Mouse (Mus musculus): Measurements from ENCODE around the gene Ccr6. TPM values are rescaled to one million over a fixed set of nuclear protein-coding genes. Genes with fewer than 3 reads are reported as not detected.

Ccr6 gene
- total RNA-seq, 2 experiments from 2014 or later, result not detected

DNA sequence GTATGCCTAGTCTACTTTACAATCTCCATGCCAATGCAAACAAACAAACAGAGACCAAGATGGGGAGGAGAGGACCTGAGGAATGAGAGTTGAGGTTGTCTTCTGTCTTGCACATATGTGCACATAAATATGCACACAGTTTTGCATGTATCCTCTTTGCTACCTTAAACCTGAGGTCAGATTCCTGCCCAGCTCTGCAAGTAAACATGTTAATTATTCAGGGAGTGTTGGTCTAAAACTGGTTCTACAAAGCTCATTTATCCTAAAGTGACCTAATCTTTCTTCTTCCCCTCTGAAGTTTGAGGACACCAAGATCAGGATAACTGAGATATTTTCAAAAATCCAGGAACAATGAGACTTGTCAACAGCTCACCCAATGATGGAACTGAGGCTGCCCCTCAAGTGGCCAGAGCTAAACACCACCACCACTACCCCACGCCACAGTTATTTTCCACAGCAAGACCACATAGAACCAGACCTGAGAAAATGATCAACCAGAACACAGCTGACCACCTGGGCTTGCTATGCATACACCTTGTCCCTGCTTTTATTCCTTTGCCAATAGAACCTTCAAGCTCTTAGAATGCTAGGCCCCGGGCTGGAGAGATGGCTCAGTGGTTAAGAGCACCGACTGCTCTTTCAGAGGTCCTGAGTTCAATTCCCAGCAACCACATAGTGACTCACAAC, 54.3 kb downstream of the Ccr6 start:
- no peak for TF ChIP-seq CTCF (IDR thresholded peaks at IDR 0.05)
- no peak for DNase-seq (ENCODE audit: extremely low spot score in 1 of 2, low spot score in 2 of 2)
- intact Hi-C loops (cut with DNase I), result no loop called here
- H3K27ac ChIP-seq, result no peak overlapping the region
- H3K4me3 ChIP-seq, result no peak overlapping the region

- Histone ChIP-seq H3K4me3 (no peak overlapping the region), H3K27ac (no peak overlapping the region)
- TF ChIP-seq CTCF (IDR thresholded peaks at IDR 0.05), result no peak
- DNase-seq (ENCODE audit: extremely low spot score in 1 of 2, low spot score in 2 of 2), result no peak
- intact Hi-C loops (cut with DNase I), result no loop called here
Observed at GRCm38 (mm10) chr17:8290736-8291135, 54.9 kb downstream of the Ccr6 start.

GRCm38 (mm10) chr17:8295825-8296224, 60.0 kb downstream of the Ccr6 start:
- intact Hi-C loops (cut with DNase I), result no loop called here
- TF ChIP-seq CTCF (IDR thresholded peaks at IDR 0.05), result peak; percentile 37
- H3K27ac ChIP-seq, result no peak overlapping the region
- no peak overlapping the region for H3K4me3 ChIP-seq
- no peak for DNase-seq (ENCODE audit: extremely low spot score in 1 of 2, low spot score in 2 of 2)

- TF ChIP-seq CTCF (IDR thresholded peaks at IDR 0.05), result no peak
- intact Hi-C loops (cut with DNase I), result no loop called here
- Histone ChIP-seq H3K4me3 (no peak overlapping the region), H3K27ac (no peak overlapping the region)
- no peak for DNase-seq (ENCODE audit: extremely low spot score in 1 of 2, low spot score in 2 of 2)
Observed at GRCm38 (mm10) chr17:8296313-8296844, 60.5 kb downstream of the Ccr6 start.

- TF ChIP-seq CTCF (IDR thresholded peaks at IDR 0.05), result no peak
- no peak for DNase-seq (ENCODE audit: extremely low spot score in 1 of 2, low spot score in 2 of 2)
- intact Hi-C loops (cut with DNase I), result no loop called here
- Histone ChIP-seq H3K27ac (no peak overlapping the region), H3K4me3 (no peak overlapping the region)
Observed at GRCm38 (mm10) chr17:8297746-8298145, 61.9 kb downstream of the Ccr6 start.

GRCm38 (mm10) chr17:8298281-8298680, 62.4 kb downstream of the Ccr6 start:
- H3K27ac ChIP-seq, result 0 out of 2 replicates have a peak overlapping the region, but pooled peaks have one; percentile 3
- DNase-seq (ENCODE audit: extremely low spot score in 1 of 2, low spot score in 2 of 2), result no peak
- no peak for TF ChIP-seq CTCF (IDR thresholded peaks at IDR 0.05)
- intact Hi-C loops (cut with DNase I), result no loop called here
- no peak overlapping the region for H3K4me3 ChIP-seq

DNA sequence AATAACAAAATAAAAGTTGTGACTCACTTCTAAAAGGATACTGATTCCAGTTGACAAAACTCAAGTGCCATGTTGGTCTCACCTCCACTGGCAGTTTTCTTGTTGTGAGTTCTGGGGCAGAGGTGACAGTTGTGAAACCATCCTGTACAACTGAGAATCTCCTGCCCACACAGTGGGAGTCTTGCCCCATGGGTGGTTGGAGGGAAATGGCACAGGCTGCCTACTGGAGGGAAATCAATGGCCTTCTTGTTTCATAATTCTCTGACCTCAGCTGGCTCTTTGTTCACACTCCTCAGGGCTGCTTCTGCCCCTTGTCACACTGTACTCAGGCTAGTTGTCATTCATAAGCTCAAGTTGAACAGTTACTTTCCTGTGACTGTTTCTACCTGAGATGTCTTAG, 63.7 kb downstream of the Ccr6 start:
- H3K27ac ChIP-seq, result peak overlapping the region; percentile 3; the same call in 1 of the 2 replicates
- H3K4me3 ChIP-seq, result no peak overlapping the region
- no peak for DNase-seq (ENCODE audit: extremely low spot score in 1 of 2, low spot score in 2 of 2)
- no peak for TF ChIP-seq CTCF (IDR thresholded peaks at IDR 0.05)
- intact Hi-C loops (cut with DNase I), result no loop called here

DNA sequence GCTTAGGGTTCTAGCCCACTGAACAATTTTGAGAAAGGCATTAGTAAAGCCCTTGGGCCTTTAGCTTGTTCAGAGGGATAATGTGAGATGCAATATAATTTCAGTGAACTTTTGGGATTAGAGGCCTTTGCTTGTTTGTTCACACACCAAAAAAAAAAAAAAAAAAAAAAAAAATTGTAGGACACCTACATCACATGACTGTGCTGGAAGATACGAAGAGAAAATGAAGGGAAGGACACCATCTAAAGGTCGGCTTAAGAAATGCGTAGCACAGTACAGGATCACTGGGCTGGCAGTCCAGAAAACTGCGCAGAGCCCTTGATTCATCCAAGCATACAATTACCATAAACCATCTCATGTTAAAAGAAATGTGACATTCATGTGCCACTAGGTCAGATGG, 65.7 kb downstream of the Ccr6 start:
- DNase-seq (ENCODE audit: extremely low spot score in 1 of 2, low spot score in 2 of 2), result no peak
- intact Hi-C loops (cut with DNase I), result loop anchor here (2.0 to 5.0 kb wide), 2 partner anchors 37 to 104 kb away; no protein-coding TSS in a partner anchor
- TF ChIP-seq CTCF (IDR thresholded peaks at IDR 0.05), result peak; percentile 35; the same call in 1 of the 2 replicates
- Histone ChIP-seq H3K4me3 (no peak overlapping the region), H3K27ac (no peak overlapping the region)

DNA sequence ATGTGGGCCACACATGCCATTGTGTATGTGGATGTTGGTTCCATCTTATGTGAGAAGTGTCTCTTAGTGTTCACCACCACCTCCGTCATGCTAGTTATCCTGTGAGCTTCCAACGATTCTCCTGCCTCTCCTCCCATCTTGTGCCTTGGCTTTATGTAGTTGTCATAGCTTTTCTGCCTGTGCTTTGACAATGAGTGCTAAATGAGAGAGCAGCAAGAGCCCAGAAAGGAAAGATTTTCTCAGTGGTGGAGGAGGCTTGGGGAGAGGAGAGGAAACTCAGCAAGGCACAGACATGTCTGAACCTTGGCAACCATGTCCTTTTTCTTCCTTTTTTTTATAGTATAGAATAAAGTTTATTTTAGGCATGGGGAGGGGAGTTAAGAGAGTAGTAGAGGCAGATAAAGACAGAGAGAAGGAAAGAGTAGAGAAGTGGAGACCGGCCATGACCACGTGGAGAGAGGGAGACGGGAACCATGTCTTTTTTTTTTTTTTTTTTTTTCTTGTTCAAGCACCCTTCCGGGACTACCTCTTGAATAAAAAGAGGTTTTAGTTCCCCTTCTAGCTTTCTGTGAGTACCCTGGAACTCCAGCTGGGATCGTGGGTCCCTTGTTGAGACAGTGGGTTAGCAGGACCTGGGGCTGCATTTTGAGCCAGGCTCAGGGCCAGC, 67.1 kb downstream of the Ccr6 start:
- no peak for DNase-seq (ENCODE audit: extremely low spot score in 1 of 2, low spot score in 2 of 2)

GRCm38 (mm10) chr17:8303671-8304070, 67.8 kb downstream of the Ccr6 start:
- TF ChIP-seq CTCF (IDR thresholded peaks at IDR 0.05), result no peak
- intact Hi-C loops (cut with DNase I), result loop anchor here (5.0 kb wide), 1 partner anchor 106 kb away; no protein-coding TSS in a partner anchor
- DNase-seq (ENCODE audit: extremely low spot score in 1 of 2, low spot score in 2 of 2), result no peak
- Histone ChIP-seq H3K4me3 (no peak overlapping the region), H3K27ac (no peak overlapping the region)

More for the DNA sequence above, 67.1 kb downstream of the Ccr6 start:
- Histone ChIP-seq H3K4me3 (no peak overlapping the region), H3K27ac (no peak overlapping the region)
- no peak for TF ChIP-seq CTCF (IDR thresholded peaks at IDR 0.05)
- intact Hi-C loops (cut with DNase I), result loop anchor here (5.0 kb wide), 1 partner anchor 106 kb away; no protein-coding TSS in a partner anchor

- H3K4me3 ChIP-seq, result no peak overlapping the region
- no peak overlapping the region for H3K27ac ChIP-seq
- intact Hi-C loops (cut with DNase I), result no loop called here
- TF ChIP-seq CTCF (IDR thresholded peaks at IDR 0.05), result peak; percentile 14
- no peak for DNase-seq (ENCODE audit: extremely low spot score in 1 of 2, low spot score in 2 of 2)
Observed at GRCm38 (mm10) chr17:8305801-8306200, 70.0 kb downstream of the Ccr6 start.

Other genes starting within 250 kb of the Ccr6 start
- under 1 TPM; 0.18 to 0.61 TPM for gene Gm49673, start 88.3 kb upstream of the Ccr6 start, total RNA-seq (2021)
- 1 to 10 TPM; 3.7 to 4.7 TPM for gene Rnaset2a, start 87.9 kb upstream of the Ccr6 start, total RNA-seq (2021)
- 10 to 100 TPM; 21.4 to 21.7 TPM for gene Fgfr1op, start 70.5 kb upstream of the Ccr6 start, total RNA-seq (2021)
- gene Mpc1, start 46.9 kb downstream of the Ccr6 start, total RNA-seq (2021), result 100 to 1,000 TPM; 170 to 173 TPM
- gene Sft2d1, start 75.1 kb downstream of the Ccr6 start, total RNA-seq (2021), result 10 to 100 TPM; 63.8 to 65.7 TPM
- gene Prr18, start 101.4 kb downstream of the Ccr6 start, total RNA-seq (2021), result 10 to 100 TPM; 12.6 to 15.5 TPM
- under 1 TPM; 0.70 to 0.79 TPM for gene T2, start 119.9 kb downstream of the Ccr6 start, total RNA-seq (2021)
- not detected for gene T, start 198.4 kb downstream of the Ccr6 start, total RNA-seq (2021)